Mouse (Mus musculus) kidney, postnatal 0 days (tissue): ENCODE data around the gene Capn2. TPM values are rescaled to one million over a fixed set of nuclear protein-coding genes. Genes with fewer than 3 reads are reported as not detected.

ENCODE experiments used
- ATAC-seq: fragments of 200-750 bp; cut with Nextera tagmentation; replicated peaks from 2 replicates; pipeline ENCODE4 v1.8.0; 2017; ENCODE audit warnings: low read depth, moderate number of reproducible peaks, moderate TSS enrichment, moderate library complexity; ENCODE audit not compliant: low FRiP score
- DNase-seq: peaks from one replicate; pipeline ENCODE4 v3.0.0-alpha.2; 2016; ENCODE audit warnings: low spot score
- H3K27ac ChIP-seq: fragments of 300-500 bp; sonication (generic); 2 replicates; pipeline ENCODE4 v1.5.1; 2014; ENCODE audit warnings: mild to moderate bottlenecking
- H3K27me3 ChIP-seq: fragments of 300-500 bp; sonication (generic); 2 replicates; pipeline ENCODE4 v1.6.1; 2014; ENCODE audit warnings: low read length, mixed read lengths; ENCODE audit not compliant: insufficient read depth
- H3K36me3 ChIP-seq: fragments of 300-500 bp; sonication (generic); 2 replicates; pipeline ENCODE4 v1.6.1; 2014; ENCODE audit warnings: low read length, mixed read lengths; ENCODE audit not compliant: insufficient read depth
- H3K4me1 ChIP-seq: fragments of 300-500 bp; sonication (generic); replicated peaks from 2 replicates; pipeline ENCODE4 v1.6.1; 2014; ENCODE audit warnings: antibody characterized with exemption, low read length, mixed read lengths; ENCODE audit not compliant: insufficient read depth
- H3K4me2 ChIP-seq: fragments of 300-500 bp; sonication (generic); 2 replicates; pipeline ENCODE4 v1.6.1; 2014; ENCODE audit warnings: mild to moderate bottlenecking, low read length, moderate library complexity, mixed read lengths
- H3K4me3 ChIP-seq: fragments of 300-500 bp; sonication (generic); replicated peaks from 2 replicates; pipeline ENCODE4 v1.5.1; 2014; ENCODE audit warnings: low read depth, low read length
- H3K9ac ChIP-seq: fragments of 300-500 bp; sonication (generic); 2 replicates; pipeline ENCODE4 v1.6.1; 2014; ENCODE audit warnings: low read depth, low read length
- H3K9me3 ChIP-seq: fragments of 300-500 bp; sonication (generic); replicated peaks from 2 replicates; pipeline ENCODE4 v1.6.1; 2016; ENCODE audit warnings: low read length, inconsistent platforms, mixed read lengths
- CTCF ChIP-seq: IDR thresholded peaks from 2 replicates; pipeline ENCODE4 v1.5.1; 2016; ENCODE audit warnings: antibody characterized with exemption, low read depth, mild to moderate bottlenecking, moderate library complexity
- WGBS: fragments of 180-500 bp; shearing (Covaris S2); extraction: QIAGEN DNeasy Blood & Tissue Kit; methylation state at CpG from one replicate; pipeline ENCODE4 v1.1.7; 2014; 5-methylcytosine and 5-hydroxymethylcytosine counted together
- polyA plus RNA-seq: library from polyadenylated mRNA; unstranded; fragments of >200 nt; fragmentation: Nextera tagmentation; extraction: Ambion mirVana; gene quantifications from 2 replicates; pipeline ENCODE4 v1.2.1, GENCODE M21; 2015

Gene Capn2
- polyA plus RNA-seq, 1 experiment from 2014 or later: 95.1 TPM

GRCm38 (mm10) chr1:182519341-182519740 lies 1.9 kb upstream of the Capn2 start:
- Histone ChIP-seq H3K9ac (no peak overlapping the region), H3K4me1 (peaks cover 24% of the 10 kb centered on the region), H3K4me2 (peak overlapping the region; percentile 39; the same call in 1 of the 2 replicates), H3K9me3 (no peaks in the 10 kb centered on the region), H3K36me3 (0 out of 2 replicates have a peak, but pooled peaks cover 3% of the 10 kb centered on the region), H3K27me3 (no peaks in the 10 kb centered on the region), H3K4me3 (no peak overlapping the region), H3K27ac (peak overlapping the region; percentile 78; the same call in 1 of the 2 replicates)
- ATAC-seq (no peak), DNase-seq (no peak)
- WGBS: 60% methylated on average over 5 of the region's 5 CpGs
- TF ChIP-seq CTCF: no peak

GRCm38 (mm10) chr1:182518811-182519210 lies 1.4 kb upstream of the Capn2 start:
- no peak for ATAC-seq
- H3K27me3 ChIP-seq: no peaks in the 10 kb centered on the region
- H3K9me3 ChIP-seq: no peaks in the 10 kb centered on the region
- no peak overlapping the region for H3K4me3 ChIP-seq
- no peak overlapping the region for H3K4me2 ChIP-seq
- no peak overlapping the region for H3K27ac ChIP-seq
- no peak for DNase-seq
- H3K36me3 ChIP-seq: 0 out of 2 replicates have a peak, but pooled peaks cover 3% of the 10 kb centered on the region
- WGBS: 86% methylated on average over 6 of the region's 6 CpGs
- peaks cover 24% of the 10 kb centered on the region for H3K4me1 ChIP-seq
- TF ChIP-seq CTCF: no peak
- H3K9ac ChIP-seq: no peak overlapping the region

- H3K27me3 ChIP-seq: no peaks in the 10 kb centered on the region
- 63% methylated on average over 10 of the region's 10 CpGs for WGBS
- H3K4me1 ChIP-seq: peaks cover 24% of the 10 kb centered on the region
- no peak overlapping the region for H3K9ac ChIP-seq
- H3K4me3 ChIP-seq: no peak overlapping the region
- no peak for DNase-seq
- no peak overlapping the region for H3K27ac ChIP-seq
- TF ChIP-seq CTCF: no peak
- H3K9me3 ChIP-seq: no peaks in the 10 kb centered on the region
- 0 out of 2 replicates have a peak, but pooled peaks cover 3% of the 10 kb centered on the region for H3K36me3 ChIP-seq
- H3K4me2 ChIP-seq: peak overlapping the region; percentile 86
- ATAC-seq: no peak
These were observed 804 bp upstream of the Capn2 start for GRCm38 (mm10) chr1:182518143-182518680.

GRCm38 (mm10) chr1:182517677-182518011 lies 236 bp upstream of the Capn2 start:
- Histone ChIP-seq H3K4me2 (peak overlapping the region; percentile 86), H3K27ac (peak overlapping the region; percentile 95), H3K9ac (peak overlapping the region; percentile 97), H3K4me3 (peak overlapping the region; percentile 86), H3K27me3 (no peaks in the 10 kb centered on the region), H3K9me3 (no peaks in the 10 kb centered on the region), H3K36me3 (0 out of 2 replicates have a peak, but pooled peaks cover 3% of the 10 kb centered on the region), H3K4me1 (peaks cover 24% of the 10 kb centered on the region)
- ATAC-seq (0 out of 2 replicates have a peak, but pooled peaks have one; percentile 5), DNase-seq (no peak)
- TF ChIP-seq CTCF: no peak
- 3% methylated on average over 10 of the region's 10 CpGs for WGBS

- no peak for DNase-seq
- TF ChIP-seq CTCF: no peak
- Histone ChIP-seq H3K4me3 (no peak overlapping the region), H3K27me3 (no peaks in the 10 kb centered on the region), H3K9ac (no peak overlapping the region), H3K36me3 (peaks cover 22% of the 10 kb centered on the region), H3K9me3 (no peaks in the 10 kb centered on the region), H3K27ac (no peak overlapping the region), H3K4me1 (peaks cover 20% of the 10 kb centered on the region), H3K4me2 (no peak overlapping the region)
- ATAC-seq: no peak
- WGBS: 73% methylated on average over 10 of the region's 10 CpGs
These were observed 2.4 kb downstream of the Capn2 start for GRCm38 (mm10) chr1:182514803-182515590.

GRCm38 (mm10) chr1:182513714-182514113 lies 3.7 kb downstream of the Capn2 start:
- 87% methylated on average over 5 of the region's 5 CpGs for WGBS
- no peaks in the 10 kb centered on the region for H3K27me3 ChIP-seq
- H3K9me3 ChIP-seq: no peaks in the 10 kb centered on the region
- no peak overlapping the region for H3K4me2 ChIP-seq
- DNase-seq (no peak), ATAC-seq (no peak)
- peaks cover 14% of the 10 kb centered on the region; the same call in 1 of the 2 replicates for H3K4me1 ChIP-seq
- H3K4me3 ChIP-seq: no peak overlapping the region
- no peak for TF ChIP-seq CTCF
- no peak overlapping the region for H3K9ac ChIP-seq
- H3K27ac ChIP-seq: no peak overlapping the region
- peaks cover 28% of the 10 kb centered on the region for H3K36me3 ChIP-seq
